Mouse (Mus musculus): ENCODE results near the gene Cntrob. TPM values are rescaled to one million over a fixed set of nuclear protein-coding genes. Genes with fewer than 3 reads are reported as not detected.

Gene Cntrob
- total RNA-seq (2018; cell fraction: chromatin; rRNA removed) = 10 to 100 TPM in 19 of 26 experiments, 1 to 10 TPM in 7; 5.4 to 54.6 (median 25.9) TPM
- 1 to 10 TPM; 1.2 to 5.3 (median 3.2) TPM for total RNA-seq (2018; cell fraction: cytosol; rRNA removed)
- total RNA-seq (2018; cell fraction: nucleus; rRNA removed) = 10 to 100 TPM in 14 of 26 experiments, 1 to 10 TPM in 12; 3.4 to 25.4 (median 10.9) TPM
- 3.6 to 6.7 TPM (median 5.4 TPM) in 3 replicates for polyA plus RNA-seq (2018)

- 2% methylated on average over 30 of the region's 30 CpGs for WGBS (ENCODE audit: missing documents)
- Histone ChIP-seq H3K4me3 (ENCODE audit: inconsistent target) (peak within 1 kb of the TSS; percentile 94), H3K36me3 (ENCODE audit: inconsistent target) (no peaks in the 10 kb centered on the region), H3K27ac (peak within 1 kb of the TSS; percentile 82), H3K79me2 (ENCODE audit: inconsistent target) (peaks cover 11% of the 10 kb centered on the region)
Measured at GRCm38 (mm10) chr11:69323667-69324111, at the start of gene Cntrob, which contains the start of gene Trappc1. Cntrob (minus strand) TSS chr11:69323775. Trappc1 (plus strand) TSS chr11:69323980.

GRCm38 (mm10) chr11:69372780-69373170, 49.2 kb upstream of the Cntrob start:
- Histone ChIP-seq H3K36me3 (ENCODE audit: inconsistent target) (no peaks in the 10 kb centered on the region), H3K4me3 (ENCODE audit: inconsistent target) (no peak overlapping the region), H3K79me2 (ENCODE audit: inconsistent target) (no peaks in the 10 kb centered on the region), H3K27ac (no peak overlapping the region)
- 64% methylated on average over 3 of the region's 3 CpGs for WGBS (ENCODE audit: missing documents)

- no peak overlapping the region for H3K4me3 ChIP-seq (ENCODE audit: inconsistent target)
- no peak overlapping the region for H3K27ac ChIP-seq
- 76% methylated on average over 12 of the region's 12 CpGs for WGBS (ENCODE audit: missing documents)
- no peaks in the 10 kb centered on the region for H3K79me2 ChIP-seq (ENCODE audit: inconsistent target)
- H3K36me3 ChIP-seq (ENCODE audit: inconsistent target) = no peaks in the 10 kb centered on the region
Measured at GRCm38 (mm10) chr11:69372056-69372779, 48.6 kb upstream of the Cntrob start.

- no peak overlapping the region for H3K27ac ChIP-seq
- WGBS (ENCODE audit: missing documents) = 88% methylated on average over 12 of the region's 12 CpGs
Measured at GRCm38 (mm10) chr11:69371601-69372000, 48.0 kb upstream of the Cntrob start.

GRCm38 (mm10) chr11:69370817-69371215, 47.2 kb upstream of the Cntrob start:
- H3K36me3 ChIP-seq (ENCODE audit: inconsistent target) = no peaks in the 10 kb centered on the region
- H3K4me3 ChIP-seq (ENCODE audit: inconsistent target) = no peak overlapping the region
- no peak overlapping the region for H3K27ac ChIP-seq
- 75% methylated on average over 7 of the region's 9 CpGs for WGBS (ENCODE audit: missing documents)
- peaks cover under 1% of the 10 kb centered on the region; the same call in 1 of the 2 replicates for H3K79me2 ChIP-seq (ENCODE audit: inconsistent target)

More at GRCm38 (mm10) chr11:69371601-69372000, 48.0 kb upstream of the Cntrob start:
- Histone ChIP-seq H3K36me3 (ENCODE audit: inconsistent target) (no peaks in the 10 kb centered on the region), H3K4me3 (ENCODE audit: inconsistent target) (no peak overlapping the region), H3K79me2 (ENCODE audit: inconsistent target) (no peaks in the 10 kb centered on the region)

GRCm38 (mm10) chr11:69369990-69370816, 46.6 kb upstream of the Cntrob start:
- H3K79me2 ChIP-seq (ENCODE audit: inconsistent target) = peaks cover 7% of the 10 kb centered on the region; the same call in 1 of the 2 replicates
- WGBS (ENCODE audit: missing documents) = 20% methylated on average over 1 of the region's 2 CpGs
- no peaks in the 10 kb centered on the region for H3K36me3 ChIP-seq (ENCODE audit: inconsistent target)
- no peak overlapping the region; the same call in 1 of the 2 replicates for H3K4me3 ChIP-seq (ENCODE audit: inconsistent target)
- H3K27ac ChIP-seq = no peak overlapping the region

GRCm38 (mm10) chr11:69369215-69369989, 45.8 kb upstream of the Cntrob start, which contains the start of gene Chd3:
Chd3 (minus strand) TSS chr11:69369406.
- WGBS (ENCODE audit: missing documents) = 13% methylated on average over 11 of the region's 34 CpGs
- no peaks in the 10 kb centered on the region for H3K36me3 ChIP-seq (ENCODE audit: inconsistent target)
- peak within 1 kb of the TSS; percentile 43 for H3K4me3 ChIP-seq (ENCODE audit: inconsistent target)
- peak within 1 kb of the TSS; percentile 89 for H3K27ac ChIP-seq
- H3K79me2 ChIP-seq (ENCODE audit: inconsistent target) = peaks cover 12% of the 10 kb centered on the region; the same call in 1 of the 2 replicates

- under 1% methylated on average over 50 of the region's 106 CpGs for WGBS (ENCODE audit: missing documents)
- Histone ChIP-seq H3K36me3 (ENCODE audit: inconsistent target) (peaks cover 2% of the 10 kb centered on the region; the same call in 1 of the 2 replicates), H3K4me3 (ENCODE audit: inconsistent target) (peak overlapping the region; percentile 43), H3K79me2 (ENCODE audit: inconsistent target) (peaks cover 12% of the 10 kb centered on the region; the same call in 1 of the 2 replicates), H3K27ac (peak overlapping the region; percentile 89)
Measured at GRCm38 (mm10) chr11:69368356-69369214, 45.0 kb upstream of the Cntrob start.

GRCm38 (mm10) chr11:69367616-69368355, 44.2 kb upstream of the Cntrob start:
- Histone ChIP-seq H3K27ac (peak overlapping the region; percentile 89), H3K79me2 (ENCODE audit: inconsistent target) (peaks cover 12% of the 10 kb centered on the region; the same call in 1 of the 2 replicates), H3K36me3 (ENCODE audit: inconsistent target) (peaks cover 10% of the 10 kb centered on the region; the same call in 1 of the 2 replicates), H3K4me3 (ENCODE audit: inconsistent target) (peak overlapping the region; percentile 43)
- WGBS (ENCODE audit: missing documents) = 1% methylated on average over 19 of the region's 22 CpGs

GRCm38 (mm10) chr11:69366855-69367615, 43.5 kb upstream of the Cntrob start:
- Histone ChIP-seq H3K79me2 (ENCODE audit: inconsistent target) (peaks cover 12% of the 10 kb centered on the region; the same call in 1 of the 2 replicates), H3K27ac (peak overlapping the region; percentile 89), H3K36me3 (ENCODE audit: inconsistent target) (peaks cover 16% of the 10 kb centered on the region; the same call in 1 of the 2 replicates), H3K4me3 (ENCODE audit: inconsistent target) (peak overlapping the region; percentile 43)
- 1% methylated on average over 22 of the region's 22 CpGs for WGBS (ENCODE audit: missing documents)

GRCm38 (mm10) chr11:69366157-69366854, 42.7 kb upstream of the Cntrob start:
- H3K79me2 ChIP-seq (ENCODE audit: inconsistent target) = peaks cover 12% of the 10 kb centered on the region; the same call in 1 of the 2 replicates
- WGBS (ENCODE audit: missing documents) = 2% methylated on average over 25 of the region's 26 CpGs
- peak overlapping the region; percentile 18; the same call in 1 of the 2 replicates for H3K4me3 ChIP-seq (ENCODE audit: inconsistent target)
- peaks cover 21% of the 10 kb centered on the region; the same call in 1 of the 2 replicates for H3K36me3 ChIP-seq (ENCODE audit: inconsistent target)
- peak overlapping the region; percentile 89 for H3K27ac ChIP-seq
